Mouse (Mus musculus) ES-Bruce4 (cell line): ENCODE measurements at regions not wholly inside any gene's neighbourhood (a gene's known extent, or its start where the extent isn't known, plus 50 kb on each side); places are given as distances from the start of the nearest gene placed in this dataset.

ENCODE experiments used
- CTCF ChIP-seq: IDR thresholded peaks from one replicate; pipeline ENCODE4 v1.8.1; 2011; ENCODE audit warnings: low read depth, low read length
- POLR2A ChIP-seq: IDR thresholded peaks from one replicate; pipeline ENCODE4 v1.8.1; 2011; ENCODE audit warnings: low read length; ENCODE audit not compliant: insufficient read depth

DNA sequence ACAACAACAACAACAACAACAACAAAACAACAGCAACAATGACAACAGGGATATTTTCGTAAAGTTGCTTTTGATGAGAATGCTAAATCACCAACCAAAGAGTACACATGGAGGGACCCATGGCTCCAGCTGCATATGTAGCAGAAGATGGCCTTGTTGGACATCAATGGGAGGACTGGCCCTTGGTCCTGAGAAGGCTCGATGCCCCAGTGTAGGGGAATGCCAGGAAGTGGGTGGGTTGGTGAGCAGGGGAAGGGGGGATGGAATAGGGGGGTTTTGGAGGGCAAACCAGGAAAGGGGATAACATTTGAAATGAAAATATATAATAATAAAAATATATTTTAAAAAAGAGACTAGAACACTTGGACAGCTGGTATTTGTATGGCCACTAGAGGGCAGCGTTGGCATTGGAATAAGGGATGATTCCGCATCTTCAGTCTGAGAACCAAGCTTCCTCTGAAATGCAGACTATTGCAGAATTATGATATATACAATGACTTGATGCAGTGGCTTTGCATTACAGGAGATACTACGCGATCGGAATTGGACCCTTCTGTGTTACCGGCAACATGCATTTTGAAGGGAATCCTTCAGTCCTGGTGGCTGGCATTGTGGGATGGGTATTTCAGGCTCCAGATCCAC, 128.5 kb upstream of the Thumpd2 start:
- peak; percentile 13 for TF ChIP-seq CTCF
- no peak for TF ChIP-seq POLR2A
